Mouse (Mus musculus) MN1 (cell line): ENCODE measurements around the gene Cd207.

Experiments used
- DNase-seq: peaks from one replicate; pipeline ENCODE4 v3.0.0-alpha.2; 2016; ENCODE audit warnings: low spot score

Gene Cd207

DNA sequence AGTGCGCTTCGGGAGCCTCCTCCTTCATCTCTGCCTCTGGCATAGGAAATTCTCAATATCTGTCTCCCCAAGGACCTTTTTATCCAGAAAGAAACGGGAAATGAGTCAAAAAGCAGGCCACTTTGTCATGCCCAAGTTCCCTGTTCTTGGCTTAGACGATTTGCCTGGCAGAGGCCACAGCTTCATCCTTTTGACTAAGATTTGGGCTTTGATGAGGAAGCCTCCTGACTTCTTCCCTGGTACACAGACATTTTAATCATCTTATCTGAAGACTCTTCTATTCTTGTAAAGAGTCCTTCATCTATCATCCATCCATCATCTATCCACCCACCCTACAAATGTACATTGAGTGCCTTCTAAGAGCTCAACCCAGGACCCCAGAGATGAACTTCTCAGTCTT lies at the start of gene Cd207:
Gene Cd207, minus strand, starts transcription at position 101 of the 400 bp plus-strand sequence.
- DNase-seq, result no peak

DNA sequence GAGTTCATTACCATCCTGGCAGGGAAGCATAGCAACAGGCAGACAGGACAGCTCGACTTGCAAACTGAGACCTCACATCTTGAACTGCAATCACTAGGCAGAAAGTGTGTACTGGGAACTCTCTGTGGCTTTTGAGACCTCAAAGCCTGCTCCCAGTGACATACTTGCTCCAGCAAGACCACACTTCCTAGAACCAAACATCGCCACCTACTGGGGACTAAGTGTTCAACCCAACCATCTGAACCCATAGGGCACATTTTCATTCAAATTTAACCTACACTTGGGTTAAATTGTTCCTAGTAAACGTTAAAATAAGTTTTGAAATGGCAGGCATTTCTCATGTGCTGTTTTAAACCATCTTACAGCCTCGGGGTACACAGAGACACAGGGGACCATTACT lies 49.5 kb upstream of the Cd207 start:
- DNase-seq, result no peak

DNA sequence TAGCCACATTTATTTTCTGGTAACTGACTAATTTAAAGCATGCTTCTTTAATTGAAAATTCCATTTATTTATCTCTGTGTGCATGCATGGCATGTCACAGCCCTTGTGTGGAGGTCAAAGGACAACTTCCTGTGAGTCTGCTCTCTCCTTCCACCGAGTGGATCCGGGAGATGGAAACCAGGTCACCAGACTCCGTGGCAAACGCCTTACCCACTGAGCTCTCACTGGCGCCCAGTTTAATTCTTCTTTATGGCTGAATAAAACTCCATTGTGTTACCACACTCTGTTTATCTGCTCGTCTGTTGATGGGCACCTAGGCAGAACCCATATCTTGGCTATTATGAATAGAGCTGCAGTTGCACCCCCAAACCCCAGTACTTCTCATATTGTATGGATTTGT lies 44.9 kb upstream of the Cd207 start:
- peak; percentile 54 for DNase-seq

DNA sequence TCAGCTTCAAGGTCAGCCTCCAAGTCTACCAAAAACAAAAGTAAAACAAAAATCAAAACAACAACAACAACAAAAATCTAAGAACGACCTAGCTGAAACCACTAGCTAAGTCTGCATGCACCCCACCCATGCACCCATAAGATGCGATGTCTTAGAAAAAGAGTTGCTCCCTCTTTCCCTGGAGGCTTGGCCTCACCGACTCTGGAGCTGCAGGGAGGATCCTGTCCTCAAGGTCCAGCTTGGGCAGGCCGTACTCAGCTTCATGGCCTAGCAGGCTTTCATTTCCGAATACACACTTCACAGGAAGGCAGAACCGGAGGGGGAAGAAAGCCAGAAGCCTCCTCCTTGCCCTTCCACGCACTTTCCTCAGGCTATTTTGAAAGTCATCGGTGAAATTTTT lies 39.4 kb upstream of the Cd207 start:
- no peak for DNase-seq

DNA sequence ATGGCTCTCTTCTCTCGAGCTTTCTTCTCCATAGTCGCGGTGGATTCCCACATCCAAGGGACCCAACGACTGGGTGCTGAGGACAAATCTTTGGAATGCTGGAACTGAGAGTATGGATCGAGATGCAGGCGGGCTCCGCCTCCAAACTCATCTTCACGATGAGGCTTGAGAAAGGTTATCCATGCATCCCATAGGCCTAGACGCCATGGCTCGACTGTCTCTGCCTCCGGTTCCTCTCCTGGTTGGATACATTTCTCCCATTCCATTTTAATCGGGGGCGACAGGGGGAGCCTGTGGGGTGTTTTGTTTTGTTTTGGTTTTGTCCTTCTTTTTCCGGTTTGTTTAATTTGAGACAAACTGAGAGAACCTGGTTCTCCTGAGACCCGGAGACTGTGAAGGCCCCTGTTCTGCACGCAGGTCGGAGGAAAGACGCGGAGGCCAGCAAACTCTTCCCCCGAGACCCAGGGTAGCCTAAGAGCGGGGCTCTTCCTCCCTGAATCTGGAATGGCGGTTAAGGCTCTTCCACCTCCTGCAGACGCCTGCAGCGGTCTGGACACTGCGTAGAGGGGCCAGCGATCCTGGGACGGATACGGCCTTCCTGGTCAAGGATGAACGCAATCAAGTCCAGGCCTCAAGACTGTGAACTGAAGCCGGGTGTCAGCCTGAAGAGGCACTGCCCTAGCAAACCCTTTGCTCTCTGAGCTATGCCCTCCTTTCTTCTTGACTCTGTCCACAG lies 38.0 kb upstream of the Cd207 start:
- no peak for DNase-seq

DNA sequence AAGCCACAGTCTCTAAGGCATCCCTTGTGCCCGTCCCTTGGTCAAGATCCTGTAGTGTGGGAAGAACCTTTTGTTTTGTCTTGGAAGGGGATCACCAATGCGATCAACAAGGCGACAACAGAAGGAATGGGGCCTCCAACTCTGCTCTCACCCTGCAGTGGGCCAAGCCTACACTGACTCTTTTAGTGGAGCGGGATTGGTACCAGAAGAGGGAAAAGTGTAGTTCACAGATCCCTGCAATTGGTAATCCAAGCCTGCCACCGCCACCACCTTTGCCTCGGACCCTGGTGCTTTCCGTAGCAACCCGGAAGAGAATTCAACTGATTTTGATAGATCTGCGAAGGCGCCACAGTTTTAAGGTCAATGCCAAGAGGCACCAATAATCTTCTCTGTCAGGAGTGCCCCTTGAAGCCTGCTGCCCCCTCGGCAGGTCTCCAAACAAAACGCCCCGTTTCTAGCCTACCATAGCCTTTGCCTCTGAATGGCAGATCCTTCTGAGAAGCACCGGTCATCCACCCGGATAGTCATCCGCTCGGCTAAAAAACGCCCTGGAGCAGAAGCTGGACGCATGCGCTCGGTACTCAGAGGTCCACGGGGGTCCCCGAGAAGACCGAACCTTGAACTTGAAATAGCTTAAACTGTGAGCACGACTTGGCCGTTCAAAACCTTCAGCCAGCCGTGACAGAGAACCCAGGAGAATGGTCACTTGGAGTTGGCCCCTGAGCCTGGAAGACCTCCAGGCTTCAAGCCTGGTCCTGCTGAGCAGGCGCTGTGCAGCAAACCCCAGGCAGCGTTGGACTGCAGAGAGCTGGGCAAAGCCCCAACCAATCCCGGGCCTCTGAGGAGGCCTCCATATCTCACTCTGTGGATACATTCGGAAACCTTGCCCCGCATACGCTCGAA lies 36.8 kb upstream of the Cd207 start:
- no peak for DNase-seq

DNA sequence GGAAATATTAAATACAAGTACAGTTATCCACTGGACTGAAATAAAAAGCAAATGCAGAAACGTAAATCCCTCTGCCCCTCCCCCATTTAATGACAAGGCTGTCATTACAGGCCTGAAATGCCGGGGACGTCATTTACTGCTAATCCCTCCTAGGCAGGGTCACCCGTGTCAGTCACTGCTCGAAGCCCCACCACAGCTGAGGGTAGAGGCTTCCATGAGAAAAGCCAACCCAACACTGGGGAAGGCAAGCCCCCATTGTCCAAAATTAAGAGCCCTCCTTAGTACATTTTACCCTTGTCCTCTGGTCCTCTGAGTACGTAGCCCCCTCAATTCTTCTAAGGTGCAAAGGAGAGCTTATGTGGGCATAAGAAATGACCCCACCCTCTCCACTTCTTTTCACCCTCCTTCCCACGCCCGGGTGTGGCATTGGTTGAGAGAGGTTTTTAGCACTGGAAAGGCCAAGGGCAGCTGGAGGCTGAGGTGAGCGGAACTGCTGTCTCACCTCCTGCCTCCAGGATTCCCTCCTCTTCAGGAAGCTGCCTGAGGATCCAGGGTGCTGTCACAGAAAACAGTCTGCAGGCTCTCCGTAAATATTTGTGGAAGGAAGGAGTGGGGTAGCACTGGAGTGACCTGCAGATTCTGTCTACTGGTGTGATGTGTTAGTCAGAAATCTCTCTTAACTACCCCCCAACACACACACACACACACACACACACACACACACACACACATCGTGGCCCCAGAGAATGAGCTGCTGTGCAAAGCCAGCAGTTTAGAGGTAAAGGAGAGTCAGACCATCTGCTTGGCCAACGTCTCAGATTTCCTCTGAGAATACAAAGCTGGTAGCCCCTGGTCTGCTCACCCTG lies 35.8 kb upstream of the Cd207 start:
- no peak for DNase-seq

DNA sequence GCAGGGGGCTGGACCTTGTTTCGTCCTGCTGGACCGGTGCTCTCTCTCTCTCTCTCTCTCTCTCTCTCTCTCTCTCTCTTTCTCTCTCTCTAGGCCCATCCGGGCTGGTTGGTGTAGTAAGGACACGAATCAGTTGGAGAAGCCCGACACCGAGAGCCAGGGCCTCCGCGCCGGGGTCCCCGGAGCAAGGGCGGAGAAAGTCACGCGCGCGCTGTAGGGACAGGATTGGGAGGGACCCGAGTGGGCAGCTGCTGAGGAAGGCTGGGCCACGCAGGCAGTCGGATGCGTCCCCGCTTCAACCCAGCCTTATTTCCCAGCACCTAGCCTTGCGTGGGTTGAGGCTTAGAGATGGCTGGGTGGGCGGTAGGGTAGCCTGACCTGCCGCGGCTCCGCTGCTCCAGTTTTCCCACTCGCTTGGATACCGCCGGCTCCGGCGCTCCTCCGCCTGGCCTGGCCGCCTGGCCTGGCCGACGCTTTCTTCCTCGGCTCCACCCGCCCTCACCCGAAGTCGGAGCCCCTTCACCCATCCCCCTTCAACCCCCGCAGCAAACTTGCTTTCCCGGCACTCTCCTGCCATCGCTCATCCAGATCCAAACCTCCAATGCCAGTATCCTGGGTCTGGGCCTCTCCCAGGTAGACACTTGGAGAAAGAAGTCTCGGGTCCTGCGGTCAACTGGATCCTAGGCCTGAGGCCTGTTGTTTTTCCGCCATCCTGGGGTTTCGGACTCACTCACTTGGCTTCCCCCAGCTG lies 34.2 kb upstream of the Cd207 start:
- DNase-seq, result peak; percentile 61

DNA sequence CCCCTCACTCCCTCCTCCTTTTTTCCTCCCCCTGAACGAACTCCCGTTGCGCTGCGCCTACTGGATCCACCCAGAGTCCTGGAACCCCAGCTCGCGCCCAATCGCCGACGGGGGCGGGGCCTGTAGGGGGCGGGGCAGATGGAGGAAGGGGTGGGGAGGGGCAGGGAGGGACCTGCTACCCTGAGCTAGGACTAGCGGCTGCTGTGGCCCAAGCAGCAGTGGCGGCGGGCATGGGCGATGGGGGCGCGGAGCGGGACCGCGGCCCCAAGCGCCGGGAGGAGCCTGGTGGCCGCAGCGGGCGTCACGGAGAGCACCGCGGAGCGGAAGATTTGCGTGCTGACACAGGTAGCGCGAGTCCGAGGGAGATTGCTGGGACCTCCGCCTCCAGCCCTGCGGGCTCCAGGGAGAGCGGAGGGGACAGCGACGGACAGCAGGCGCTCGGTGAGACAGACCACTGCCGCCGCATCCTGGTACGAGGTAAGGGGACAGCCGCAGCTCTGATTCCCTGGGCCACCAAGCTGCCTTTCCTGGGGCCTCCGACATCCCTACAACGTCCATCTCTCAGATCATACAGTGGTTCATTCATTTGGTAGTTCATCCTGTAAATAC lies 33.5 kb upstream of the Cd207 start, which contains the start of gene Vax2:
Gene Vax2, plus strand, starts transcription at position 198 of the 609 bp plus-strand sequence.
- DNase-seq, result peak; percentile 95

DNA sequence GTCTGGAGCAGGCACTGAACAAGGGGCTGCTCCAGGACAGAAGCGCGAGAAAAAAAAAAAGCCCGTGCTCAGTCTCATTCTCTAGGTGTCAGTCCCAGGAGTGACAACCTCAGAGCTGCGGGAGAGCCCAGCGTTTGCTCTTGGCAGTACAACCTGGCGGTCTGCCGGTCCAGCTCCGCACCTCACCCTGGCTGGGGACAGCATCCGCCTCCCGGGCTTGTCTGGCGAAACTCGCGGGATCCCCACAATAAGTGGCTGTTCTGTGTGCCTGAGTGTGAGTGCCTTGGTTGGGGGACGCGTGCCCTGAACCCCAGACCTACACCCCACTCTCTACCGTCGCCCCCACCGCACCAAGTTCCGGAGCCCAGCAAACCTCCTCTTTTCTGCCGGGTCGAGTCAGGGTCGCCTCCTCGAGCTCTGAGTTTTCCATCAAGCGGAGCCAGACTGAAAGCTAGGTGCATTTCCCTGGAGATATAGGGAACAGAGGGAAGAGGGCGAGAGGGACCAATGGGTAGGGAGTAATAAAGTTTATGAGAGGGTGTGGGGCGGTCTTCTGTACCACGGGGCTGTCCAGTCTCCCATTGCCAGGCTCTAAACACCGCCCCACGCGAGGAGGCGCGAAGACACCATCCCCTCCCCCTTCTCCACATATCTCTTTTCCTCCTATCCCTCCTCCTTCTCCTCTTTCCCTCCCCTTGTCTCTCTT lies 32.9 kb upstream of the Cd207 start:
- DNase-seq, result peak; percentile 69

DNA sequence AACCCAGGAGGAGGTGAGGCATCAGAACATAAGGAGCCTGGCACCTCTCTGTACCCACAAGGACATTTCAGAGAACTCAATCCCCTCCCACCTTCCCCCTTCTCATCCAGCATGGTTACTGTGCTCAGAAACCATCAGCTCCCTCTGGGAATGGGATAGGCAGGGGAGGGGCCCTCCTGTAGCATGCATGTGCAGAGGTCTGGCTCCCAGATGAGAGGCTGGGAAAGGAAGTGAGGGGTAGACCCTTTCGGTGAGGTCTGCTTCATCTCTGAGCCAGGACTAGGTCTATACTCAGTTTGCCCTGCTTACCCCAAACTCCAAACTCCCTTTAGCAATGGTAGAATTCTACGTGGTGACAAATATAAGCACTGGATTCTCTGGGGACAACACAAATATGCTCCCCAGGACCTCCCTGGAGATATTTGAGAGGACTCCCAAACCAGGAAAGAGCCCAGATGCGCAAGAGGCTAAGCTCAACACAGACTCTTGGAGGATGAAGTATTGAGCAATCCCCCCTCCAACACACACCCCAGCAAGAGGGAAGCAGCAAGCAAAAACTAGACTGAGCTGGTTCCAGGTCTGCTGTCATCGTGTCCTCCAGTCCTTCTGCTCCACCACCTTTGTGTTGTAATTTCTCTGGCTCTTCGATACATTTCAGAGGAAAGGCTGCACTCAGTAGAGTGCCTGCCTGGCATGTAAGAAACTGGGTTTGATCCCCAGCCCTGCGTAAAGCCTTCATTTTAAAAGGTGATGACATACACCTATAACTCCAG lies 30.3 kb upstream of the Cd207 start:
- DNase-seq, result no peak

DNA sequence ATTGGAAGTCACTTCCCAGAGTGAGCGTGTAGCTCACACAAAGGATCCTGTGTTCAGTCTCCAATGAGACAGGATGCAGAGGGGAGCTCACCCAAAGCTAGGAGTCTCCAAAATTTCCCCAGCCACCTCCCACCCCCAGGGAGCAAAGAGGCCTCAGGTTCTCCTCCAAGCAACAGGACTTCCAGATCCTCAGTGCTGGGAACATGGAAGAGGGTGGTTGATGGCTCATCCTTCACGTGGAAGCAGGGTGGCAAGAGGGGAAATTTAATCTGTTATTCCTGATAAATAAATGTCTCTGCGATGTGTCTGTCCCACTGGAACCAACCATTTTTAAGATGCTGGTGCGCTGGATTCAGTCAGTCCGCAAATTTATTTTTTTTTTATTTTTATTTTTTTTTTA lies 27.0 kb upstream of the Cd207 start:
- no peak for DNase-seq

DNA sequence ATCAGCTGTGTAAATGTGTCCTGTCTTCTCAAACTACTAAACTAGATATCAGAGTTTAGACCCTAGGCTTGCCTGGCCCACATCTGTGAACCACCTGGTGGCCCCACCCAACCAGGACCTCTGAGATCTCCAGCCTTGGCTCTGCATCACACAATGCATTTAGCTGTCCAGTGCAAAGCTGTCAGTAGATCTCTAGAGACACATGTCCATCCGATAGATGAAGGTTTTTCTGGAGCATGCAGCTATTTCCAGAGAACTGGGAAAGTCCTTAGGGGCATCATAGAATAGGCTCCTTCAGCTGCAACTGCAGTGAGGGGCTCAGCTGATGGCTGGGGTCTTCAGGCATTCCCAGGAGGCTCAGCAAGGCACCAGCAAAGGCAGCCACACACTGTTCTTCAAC lies 26.6 kb upstream of the Cd207 start:
- DNase-seq, result no peak

DNA sequence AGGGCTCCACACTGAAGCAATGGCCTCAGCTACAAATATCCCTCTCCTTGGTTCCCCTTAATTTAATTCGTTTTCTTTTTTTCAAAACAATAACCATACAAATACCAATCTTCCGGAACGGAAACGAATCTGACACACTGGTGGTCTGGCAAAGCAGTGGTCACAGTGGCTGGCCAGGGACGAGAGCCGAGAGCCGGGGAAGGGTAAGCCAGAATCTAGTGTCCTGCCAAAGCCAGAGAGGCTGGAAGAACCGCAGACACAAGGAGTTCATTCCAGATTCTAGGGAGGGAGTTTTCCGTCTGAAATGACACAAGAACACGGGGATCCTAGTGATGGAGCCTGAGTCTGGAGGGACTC lies 26.0 kb upstream of the Cd207 start:
- DNase-seq, result no peak

DNA sequence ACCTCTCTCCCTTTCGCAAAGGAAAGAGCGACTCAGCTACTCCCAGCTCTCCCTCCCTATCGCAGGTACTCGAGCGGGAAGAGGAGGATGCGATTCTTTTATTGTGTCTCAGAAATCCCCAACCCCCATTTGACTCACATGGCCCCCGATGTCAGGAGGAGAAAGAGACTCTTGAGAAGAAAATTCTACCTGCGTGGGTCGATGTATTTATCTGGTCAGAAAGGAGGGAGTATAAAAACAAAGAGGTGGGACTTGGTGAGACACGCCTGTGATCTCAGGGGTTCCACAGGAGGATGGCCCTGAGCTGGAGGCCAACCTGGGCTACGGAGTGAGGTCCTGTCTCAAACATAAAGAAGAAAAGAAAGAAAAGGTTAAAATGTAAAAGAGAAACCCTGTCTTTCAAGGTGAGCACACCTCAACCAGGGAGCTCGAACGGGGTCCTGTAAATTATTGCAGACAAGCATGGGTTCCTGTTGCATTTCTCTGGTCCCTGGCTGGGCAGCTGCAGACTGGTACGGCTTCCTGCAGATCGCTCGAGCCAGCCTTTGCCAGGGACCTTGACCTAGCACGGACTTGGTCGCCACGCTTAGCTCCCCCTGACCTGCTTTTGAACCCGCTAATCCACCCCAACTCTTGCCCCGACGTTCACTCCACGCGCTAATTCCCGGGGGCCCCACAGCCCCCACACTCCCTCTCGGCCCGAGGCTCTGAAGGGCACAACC lies 25.5 kb upstream of the Cd207 start:
- DNase-seq, result no peak

DNA sequence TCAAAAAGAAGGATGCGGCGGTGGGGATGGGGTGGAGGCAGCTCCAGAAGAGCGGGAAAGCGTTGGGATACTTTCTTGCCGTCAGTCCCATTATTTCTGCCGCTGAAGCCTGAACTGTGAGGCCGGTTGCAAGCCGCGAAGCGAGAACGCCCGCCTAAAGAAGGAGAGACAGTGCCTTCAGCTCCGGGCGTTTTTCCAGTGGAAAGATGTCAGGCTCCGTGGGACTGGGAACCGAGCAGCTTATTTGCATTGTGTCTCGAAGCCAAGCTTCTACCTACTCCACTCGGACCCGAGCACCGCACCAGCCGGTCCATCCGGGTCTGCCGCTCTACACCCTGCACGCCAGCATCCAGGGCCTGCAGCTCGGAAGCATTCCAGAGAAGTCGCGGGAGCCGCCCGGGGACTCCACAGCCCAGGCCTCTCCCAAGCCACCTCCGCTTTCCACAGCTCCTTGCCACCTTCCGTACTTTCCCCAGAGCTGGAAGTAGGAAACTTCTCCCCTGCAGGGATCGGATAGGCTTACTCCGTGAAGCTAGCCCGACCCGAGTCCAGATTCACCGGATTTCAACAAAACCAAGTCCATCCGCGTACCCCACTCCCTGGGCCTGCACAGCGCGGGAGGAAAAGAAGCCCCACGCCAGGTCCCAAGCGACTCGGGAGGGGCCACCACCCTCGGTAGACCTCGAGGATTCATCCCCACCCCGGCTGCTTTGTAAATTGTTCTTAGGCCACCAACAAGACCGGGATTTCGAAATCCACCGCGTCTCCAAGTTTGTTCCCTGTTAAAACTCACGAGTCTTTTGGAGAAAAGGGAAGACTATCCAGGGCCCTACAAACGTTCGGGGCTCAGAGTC lies 24.7 kb upstream of the Cd207 start:
- no peak for DNase-seq

DNA sequence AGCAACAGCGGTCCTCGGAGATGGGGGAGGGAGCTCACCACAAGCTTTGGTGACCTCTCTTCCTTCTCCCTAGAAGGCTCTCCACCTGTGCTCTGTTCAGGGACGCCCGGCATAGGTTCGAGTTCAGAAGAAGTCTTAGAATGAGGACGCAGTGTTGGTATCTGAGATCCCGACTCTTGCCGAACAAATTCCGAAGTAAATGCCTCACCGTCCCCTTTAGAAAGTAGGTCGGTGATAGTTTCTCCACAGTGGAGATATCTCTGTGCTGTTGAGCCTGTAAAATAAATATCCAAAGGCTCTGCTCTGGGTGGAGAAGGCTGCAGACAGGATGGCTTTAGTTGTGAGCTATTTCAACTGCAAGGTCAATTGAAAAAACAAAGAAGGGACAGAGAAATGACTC lies 23.3 kb upstream of the Cd207 start:
- no peak for DNase-seq

DNA sequence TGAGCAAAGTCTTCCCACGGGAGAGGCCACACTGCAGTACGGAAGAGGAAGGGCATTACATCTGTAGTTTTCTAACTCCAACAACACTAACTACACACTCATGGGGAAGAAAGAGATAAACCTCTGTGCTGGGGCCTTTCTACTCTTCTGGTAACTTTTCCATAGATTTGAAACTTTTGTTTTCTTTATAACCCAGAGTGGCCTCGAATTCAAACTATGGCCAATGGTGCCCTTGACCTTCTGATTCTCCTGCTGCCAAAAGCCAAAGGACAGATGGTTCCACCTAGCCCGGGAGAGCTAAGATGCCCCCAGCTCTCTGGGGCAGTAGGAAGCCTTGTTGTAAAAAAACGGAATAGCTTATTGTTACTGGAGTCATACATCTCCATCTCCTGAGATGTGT lies 22.3 kb upstream of the Cd207 start:
- DNase-seq, result no peak
